Mouse (Mus musculus): Measurements from ENCODE around the gene Slc6a17.
A peak's percentile ranks its signal among the peaks of the same experiment; 100 is the strongest.

Slc6a17 gene

DNA sequence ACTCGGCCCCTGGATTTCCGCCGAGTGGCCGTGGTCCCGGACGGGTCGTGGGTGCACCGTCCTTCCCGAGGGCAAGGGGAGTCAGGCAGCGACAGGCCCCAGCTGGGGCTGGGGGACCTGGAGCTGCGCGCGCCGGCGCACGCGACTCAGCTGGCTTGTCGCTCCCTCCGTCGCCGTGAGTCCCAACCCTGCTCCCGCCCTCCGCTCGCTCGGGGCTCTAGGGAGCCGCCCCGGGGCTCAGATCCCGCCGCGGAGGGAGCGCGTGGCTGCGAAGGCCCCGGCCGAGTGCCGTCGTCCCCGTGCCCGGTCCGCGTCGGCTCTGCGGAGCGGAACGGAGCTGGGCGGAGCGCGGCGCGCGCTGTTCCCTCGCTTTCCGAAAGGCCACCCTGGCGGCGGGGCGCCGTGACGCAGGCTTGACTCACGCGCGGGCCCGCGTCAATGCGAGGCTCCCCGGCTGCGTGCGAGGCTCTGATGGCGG, at the start of gene Slc6a17:
Slc6a17 (minus strand) TSS at position 388 of the 478 bp plus-strand sequence.
- peak; percentile 34 for DNase-seq (ENCODE audit: low spot score)

GRCm38 (mm10) chr3:107565331-107565730, 47.5 kb upstream of the Slc6a17 start:
- DNase-seq (ENCODE audit: low spot score), result no peak

DNA sequence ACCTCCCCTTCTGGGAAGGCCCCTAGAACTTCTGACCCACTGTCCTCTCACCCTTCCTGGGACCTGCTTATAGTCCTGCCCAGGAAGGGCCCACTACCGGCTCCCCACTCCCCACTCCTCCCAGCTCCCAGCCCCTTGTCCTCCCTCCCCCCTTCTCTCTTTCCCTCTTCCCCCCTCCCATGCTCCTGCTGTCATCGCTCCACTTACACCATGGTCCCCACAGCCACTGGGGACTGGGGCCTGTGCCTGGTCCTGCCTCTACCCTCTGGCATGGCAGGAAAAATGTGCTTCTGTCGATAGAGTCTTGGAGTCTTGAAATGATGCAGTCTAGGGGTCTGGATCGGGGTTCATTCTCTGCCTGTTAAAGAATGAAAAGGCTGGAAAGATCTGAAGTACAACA, 46.1 kb upstream of the Slc6a17 start:
- DNase-seq (ENCODE audit: low spot score), result no peak

GRCm38 (mm10) chr3:107562591-107562990, 44.8 kb upstream of the Slc6a17 start:
- DNase-seq (ENCODE audit: low spot score), result no peak

GRCm38 (mm10) chr3:107562104-107562503, 44.3 kb upstream of the Slc6a17 start:
- no peak for DNase-seq (ENCODE audit: low spot score)

GRCm38 (mm10) chr3:107559183-107559582, 41.4 kb upstream of the Slc6a17 start:
- DNase-seq (ENCODE audit: low spot score), result peak; percentile 57

DNA sequence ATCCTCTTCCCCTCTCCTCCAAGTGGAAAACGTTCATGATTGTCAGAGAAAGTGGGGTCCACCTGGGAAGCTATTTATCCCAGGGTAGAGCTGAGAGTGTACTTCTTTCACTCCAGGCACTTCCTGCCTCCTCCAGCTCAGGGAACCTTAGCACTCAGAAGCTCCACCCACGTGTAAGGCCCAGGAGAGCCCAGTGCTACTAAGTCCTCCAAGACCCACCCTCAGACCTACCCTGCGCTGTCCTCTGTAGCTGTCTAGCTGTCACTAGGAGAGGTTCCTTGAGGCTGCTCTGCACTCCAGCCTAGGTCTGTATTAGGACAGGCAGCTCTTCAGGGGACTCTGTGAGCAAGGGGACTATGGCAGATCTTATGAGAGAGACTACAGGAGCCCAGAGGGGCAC, 40.9 kb upstream of the Slc6a17 start:
- no peak for DNase-seq (ENCODE audit: low spot score)

DNA sequence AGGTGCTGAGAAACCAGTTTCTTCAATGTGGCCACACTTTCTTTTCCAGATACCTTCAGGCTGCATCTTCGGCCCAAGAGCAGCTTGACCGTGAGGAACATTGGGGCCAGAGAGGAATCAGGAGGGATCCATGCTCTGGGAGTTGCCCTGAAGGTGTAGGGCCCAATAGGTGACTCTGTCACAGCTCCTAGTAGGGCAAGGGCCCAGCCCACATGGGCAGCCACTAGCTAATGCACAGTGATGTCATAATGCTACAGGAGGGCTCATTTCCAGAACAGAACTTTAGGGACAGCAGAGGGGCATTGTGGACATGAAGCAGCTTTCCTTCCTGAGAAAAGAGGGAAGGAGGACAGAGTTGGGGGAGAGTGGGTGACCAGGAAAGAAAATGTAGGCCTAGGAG, 37.0 kb upstream of the Slc6a17 start, which contains the start of gene Ubl4b:
Ubl4b (minus strand) TSS at position 232 of the 400 bp plus-strand sequence.
- no peak for DNase-seq (ENCODE audit: low spot score)

- peak; percentile 54 for DNase-seq (ENCODE audit: low spot score)
Measured at GRCm38 (mm10) chr3:107550409-107551049, 32.7 kb upstream of the Slc6a17 start.

DNA sequence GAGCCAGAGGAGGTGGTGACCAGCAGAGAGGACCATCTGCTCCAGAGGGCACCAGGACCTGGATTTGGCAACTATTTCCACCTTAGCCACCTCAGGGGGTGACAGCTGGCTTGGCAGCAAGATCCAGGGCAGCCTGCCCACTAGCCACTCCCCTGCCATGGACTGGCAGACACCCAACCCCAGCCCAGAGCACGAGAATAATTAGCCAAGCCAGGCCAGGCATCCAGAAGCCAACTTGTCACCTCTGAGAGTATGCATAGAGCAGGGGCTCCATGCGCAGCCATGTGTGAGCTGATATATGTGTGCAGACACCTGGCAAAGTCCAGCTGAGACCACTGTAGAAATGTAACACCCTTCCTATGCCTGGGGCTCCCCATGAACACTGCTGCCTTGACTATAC, 29.1 kb upstream of the Slc6a17 start:
- DNase-seq (ENCODE audit: low spot score), result peak; percentile 21

GRCm38 (mm10) chr3:107545716-107546412, 28.0 kb upstream of the Slc6a17 start:
- no peak for DNase-seq (ENCODE audit: low spot score)

GRCm38 (mm10) chr3:107545278-107545677, 27.5 kb upstream of the Slc6a17 start:
- no peak for DNase-seq (ENCODE audit: low spot score)

- no peak for DNase-seq (ENCODE audit: low spot score)
Measured at GRCm38 (mm10) chr3:107543158-107544080, 25.6 kb upstream of the Slc6a17 start.

GRCm38 (mm10) chr3:107542584-107542983, 24.8 kb upstream of the Slc6a17 start:
- no peak for DNase-seq (ENCODE audit: low spot score)

GRCm38 (mm10) chr3:107537504-107537889, 19.7 kb upstream of the Slc6a17 start:
- no peak for DNase-seq (ENCODE audit: low spot score)

DNA sequence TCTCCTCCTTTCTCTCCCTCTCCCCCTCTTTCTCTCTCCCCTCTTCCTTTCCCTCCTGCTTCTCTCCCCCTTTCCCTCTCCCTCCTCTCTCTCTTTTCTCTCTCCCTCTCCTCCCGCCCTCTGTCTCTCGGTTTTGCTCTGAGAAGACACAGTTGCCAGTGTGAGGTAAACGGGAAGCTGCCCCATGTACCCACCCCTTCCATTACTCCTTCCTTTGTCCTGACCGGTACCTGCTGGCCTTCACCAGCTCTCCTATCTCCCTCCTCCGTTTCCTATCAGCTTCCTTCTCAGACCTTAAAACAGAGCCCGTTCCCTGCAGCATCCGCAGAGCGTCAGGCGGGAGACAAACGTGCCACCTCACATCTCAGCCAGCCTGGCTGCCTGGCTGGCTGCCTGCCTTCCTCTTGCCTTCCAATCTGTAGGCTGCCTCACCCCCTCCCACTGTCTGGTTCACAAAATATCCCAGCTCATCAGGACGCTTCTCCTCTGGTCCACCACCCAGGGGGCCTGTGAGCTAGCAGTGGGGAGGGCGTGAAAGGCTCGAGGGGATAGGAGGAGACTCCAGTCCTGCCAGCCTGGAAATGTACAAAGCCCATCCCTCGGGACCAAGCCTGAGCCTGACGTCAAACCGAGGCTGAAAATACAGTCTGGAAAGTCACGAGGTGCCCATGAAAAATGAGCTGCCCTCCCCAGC, 19.1 kb upstream of the Slc6a17 start:
- no peak for DNase-seq (ENCODE audit: low spot score)

- no peak for DNase-seq (ENCODE audit: low spot score)
Measured at GRCm38 (mm10) chr3:107534951-107535350, 17.1 kb upstream of the Slc6a17 start.

DNA sequence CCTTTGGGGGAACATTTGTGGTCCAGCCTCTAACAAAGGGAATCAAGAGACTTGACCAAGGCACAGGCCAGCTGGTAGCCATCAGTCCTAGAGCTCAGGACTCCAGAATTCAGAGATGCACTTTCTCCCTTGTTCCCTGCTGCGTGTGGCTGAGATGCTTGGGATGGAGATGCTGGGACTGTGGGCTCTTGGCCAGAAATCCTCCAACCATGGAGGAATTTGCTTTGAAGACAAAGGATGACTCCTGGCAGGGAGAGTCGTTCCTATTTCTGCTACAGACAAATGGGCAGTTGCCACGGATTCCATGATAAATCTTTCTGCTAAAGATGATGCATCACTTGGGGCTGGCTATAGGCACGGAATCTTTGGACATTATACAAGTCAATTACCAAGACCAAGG, 15.7 kb upstream of the Slc6a17 start:
- no peak for DNase-seq (ENCODE audit: low spot score)

DNA sequence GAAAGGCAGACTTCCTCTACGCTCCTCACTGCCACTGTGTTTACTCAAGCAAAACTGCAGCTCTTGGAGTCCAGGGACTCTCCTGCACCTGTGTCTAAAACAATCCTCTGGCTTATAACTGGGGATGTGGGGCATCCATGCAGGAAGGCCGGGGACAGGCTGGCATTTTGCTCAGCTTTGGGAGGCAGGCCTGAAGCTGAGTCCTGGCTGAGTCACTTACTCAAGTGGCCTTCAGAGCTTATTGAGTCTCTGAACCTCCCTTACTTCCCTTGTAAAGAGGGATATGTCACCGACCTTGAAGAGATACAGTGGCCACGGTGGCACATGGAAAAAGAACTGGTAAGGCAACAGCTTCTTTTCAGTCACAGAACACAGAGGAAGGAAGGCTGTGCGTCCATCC, 12.8 kb upstream of the Slc6a17 start:
- no peak for DNase-seq (ENCODE audit: low spot score)

DNA sequence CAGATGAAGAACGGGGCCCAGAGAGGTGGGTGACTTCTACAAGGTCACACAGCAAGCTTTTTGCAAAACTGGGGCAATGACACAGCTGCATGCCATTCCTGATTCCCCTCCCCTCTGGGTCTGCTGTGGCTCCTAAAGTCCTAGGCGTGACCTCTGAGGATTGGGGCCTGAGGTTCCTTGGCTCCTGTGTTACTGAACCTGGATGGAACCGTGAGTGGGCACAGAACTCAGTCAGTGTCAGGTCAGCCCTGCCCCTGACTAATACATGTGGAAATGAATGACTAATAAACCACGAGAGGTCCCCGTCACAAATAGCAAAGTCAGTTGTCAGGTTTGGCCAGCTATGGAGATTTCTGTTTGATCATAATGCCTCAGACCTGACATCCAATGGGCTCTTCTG, 11.4 kb upstream of the Slc6a17 start:
- DNase-seq (ENCODE audit: low spot score), result no peak

GRCm38 (mm10) chr3:107528401-107529118, 10.7 kb upstream of the Slc6a17 start:
- DNase-seq (ENCODE audit: low spot score), result no peak

All from ovary, postnatal 36 days (tissue).